Mouse (Mus musculus): ENCODE data around the gene Bmp4. TPM values are rescaled to one million over a fixed set of nuclear protein-coding genes. Genes with fewer than 3 reads are reported as not detected.

Bmp4 gene
- polyA plus RNA-seq (2015; fragmentation: Nextera tagmentation; extraction: Ambion mirVana): 34.2 and 40.3 TPM in 2 replicates

DNA sequence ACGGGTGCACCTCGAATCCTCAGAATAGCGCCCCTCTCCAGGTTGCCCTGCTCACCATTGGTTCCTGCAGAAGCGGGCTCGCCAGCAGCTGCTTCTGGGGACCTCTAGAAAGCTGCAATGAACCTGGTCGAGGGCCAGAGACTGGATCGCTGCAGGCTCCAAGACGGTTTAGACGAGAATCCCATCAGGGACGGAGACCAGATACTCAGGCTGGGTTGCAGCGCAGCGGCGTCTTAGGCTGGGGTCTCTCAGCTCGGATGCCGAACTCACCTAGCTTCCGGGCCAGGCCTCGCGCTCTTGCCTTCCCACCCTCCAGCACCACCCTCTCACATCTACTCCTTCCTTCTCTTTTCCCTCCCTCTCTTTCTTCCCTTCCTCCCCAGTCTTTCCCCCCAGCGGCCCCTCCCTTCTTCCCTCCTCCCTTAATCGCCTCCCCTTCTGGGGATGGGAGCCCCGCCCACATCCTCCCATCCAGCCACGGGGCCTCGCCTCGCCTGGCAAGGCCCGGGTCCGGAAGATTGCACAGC, at the start of gene Bmp4:
Gene Bmp4 (minus strand): TSS at position 421 of the 527 bp plus-strand sequence.
- Histone ChIP-seq H3K9me3 (no peaks in the 10 kb centered on the region), H3K36me3 (no peaks in the 10 kb centered on the region), H3K4me3 (peak within 1 kb of the TSS; percentile 61), H3K4me2 (replicated peaks) (peak within 1 kb of the TSS; percentile 87), H3K9ac (peak within 1 kb of the TSS; percentile 73), H3K4me1 (peaks cover 37% of the 10 kb centered on the region), H3K27me3 (peaks cover 34% of the 10 kb centered on the region), H3K27ac (peak within 1 kb of the TSS; percentile 40; the same call in 1 of the 2 replicates)
- WGBS: under 1% methylated on average over 26 of the region's 26 CpGs
- ATAC-seq (ENCODE audit: low FRiP score, low read depth): peak; percentile 28

DNA sequence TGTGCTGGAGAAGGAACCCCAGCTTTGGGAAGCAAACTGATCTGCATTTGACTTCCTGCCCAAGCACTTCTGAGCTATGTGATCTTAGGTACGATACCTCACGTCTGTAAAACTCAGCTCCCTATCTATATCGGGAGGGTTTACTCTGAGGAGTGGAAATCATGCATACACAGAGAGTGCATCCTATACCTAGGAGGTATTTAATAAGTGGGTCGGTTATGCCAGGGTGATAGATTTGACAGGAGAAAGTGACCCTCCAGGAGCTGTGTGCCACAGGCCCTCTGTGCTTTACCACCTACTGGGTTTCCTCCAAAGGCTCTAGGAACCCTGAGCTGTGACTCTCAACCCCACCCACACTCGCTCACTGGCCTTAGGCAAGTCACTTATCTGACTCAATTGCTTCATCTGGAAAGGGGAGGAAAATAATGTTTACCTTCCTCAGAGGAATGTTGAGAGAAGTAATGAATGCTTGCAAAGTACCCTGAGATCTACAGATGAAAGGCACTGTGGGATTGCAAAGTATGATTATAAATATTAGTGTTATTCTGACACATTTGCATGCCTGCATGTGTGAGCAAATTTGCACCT, 49.1 kb upstream of the Bmp4 start:
- H3K27ac ChIP-seq: no peak overlapping the region
- ATAC-seq (ENCODE audit: low FRiP score, low read depth): no peak
- no peak overlapping the region for H3K4me3 ChIP-seq
- no peaks in the 10 kb centered on the region for H3K9me3 ChIP-seq
- H3K4me1 ChIP-seq: peaks cover 20% of the 10 kb centered on the region
- 74% methylated on average over 5 of the region's 5 CpGs for WGBS
- no peaks in the 10 kb centered on the region for H3K36me3 ChIP-seq
- no peaks in the 10 kb centered on the region for H3K27me3 ChIP-seq
- no peak overlapping the region for H3K9ac ChIP-seq
- no peak overlapping the region for H3K4me2 ChIP-seq (replicated peaks)

GRCm38 (mm10) chr14:46436471-46437090, 46.1 kb upstream of the Bmp4 start:
- WGBS: 4% methylated on average over 9 of the region's 9 CpGs

GRCm38 (mm10) chr14:46430231-46430630, 39.8 kb upstream of the Bmp4 start:
- 0 out of 2 replicates have a peak, but pooled peaks cover 3% of the 10 kb centered on the region for H3K27me3 ChIP-seq
- 81% methylated on average over 5 of the region's 5 CpGs for WGBS
- no peak overlapping the region for H3K9ac ChIP-seq
- 0 out of 2 replicates have a peak, but pooled peaks cover 4% of the 10 kb centered on the region for H3K9me3 ChIP-seq
- H3K36me3 ChIP-seq: no peaks in the 10 kb centered on the region
- ATAC-seq (ENCODE audit: low FRiP score, low read depth): no peak
- H3K4me1 ChIP-seq: peaks cover 6% of the 10 kb centered on the region; the same call in 1 of the 2 replicates
- H3K27ac ChIP-seq: no peak overlapping the region
- no peak overlapping the region for H3K4me2 ChIP-seq (replicated peaks)
- H3K4me3 ChIP-seq: no peak overlapping the region

More at GRCm38 (mm10) chr14:46436471-46437090, 46.1 kb upstream of the Bmp4 start:
- Histone ChIP-seq H3K9me3 (no peaks in the 10 kb centered on the region), H3K4me2 (replicated peaks) (peak overlapping the region; percentile 49), H3K4me1 (peaks cover 20% of the 10 kb centered on the region), H3K4me3 (no peak overlapping the region), H3K36me3 (no peaks in the 10 kb centered on the region), H3K27me3 (no peaks in the 10 kb centered on the region), H3K9ac (no peak overlapping the region), H3K27ac (peak overlapping the region; percentile 4)
- ATAC-seq (ENCODE audit: low FRiP score, low read depth): peak; percentile 88

DNA sequence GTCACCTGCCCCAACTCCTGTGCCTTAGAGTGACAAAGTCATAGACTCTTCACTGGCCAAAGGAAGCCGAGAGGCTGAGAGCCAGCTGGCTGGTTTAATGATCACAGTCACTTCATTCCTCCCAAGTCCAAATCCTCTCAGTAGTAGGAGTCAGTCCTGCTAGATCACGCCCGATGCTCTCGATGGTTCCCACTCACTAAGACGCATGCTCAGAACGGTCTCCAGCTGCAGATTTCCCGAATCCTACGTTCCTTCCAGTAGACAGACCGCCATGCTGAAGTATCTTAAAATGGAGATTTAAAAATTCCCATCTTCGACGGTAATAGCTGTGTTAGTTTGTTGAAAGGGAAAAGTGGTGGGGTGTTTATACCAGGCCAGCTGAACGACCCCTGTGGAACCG, 36.8 kb upstream of the Bmp4 start:
- Histone ChIP-seq H3K27ac (no peak overlapping the region), H3K9ac (no peak overlapping the region), H3K4me3 (no peak overlapping the region), H3K36me3 (no peaks in the 10 kb centered on the region), H3K4me1 (peaks cover 5% of the 10 kb centered on the region; the same call in 1 of the 2 replicates), H3K27me3 (0 out of 2 replicates have a peak, but pooled peaks cover 3% of the 10 kb centered on the region), H3K9me3 (0 out of 2 replicates have a peak, but pooled peaks cover 4% of the 10 kb centered on the region), H3K4me2 (replicated peaks) (no peak overlapping the region)
- no peak for ATAC-seq (ENCODE audit: low FRiP score, low read depth)
- 92% methylated on average over 13 of the region's 13 CpGs for WGBS

GRCm38 (mm10) chr14:46421823-46422222, 31.4 kb upstream of the Bmp4 start:
- ATAC-seq (ENCODE audit: low FRiP score, low read depth): no peak
- WGBS: 81% methylated on average over 3 of the region's 3 CpGs
- Histone ChIP-seq H3K4me3 (no peak overlapping the region), H3K4me2 (replicated peaks) (no peak overlapping the region), H3K27me3 (no peaks in the 10 kb centered on the region), H3K9ac (no peak overlapping the region), H3K4me1 (peaks cover 14% of the 10 kb centered on the region; the same call in 1 of the 2 replicates), H3K9me3 (0 out of 2 replicates have a peak, but pooled peaks cover 4% of the 10 kb centered on the region), H3K36me3 (no peaks in the 10 kb centered on the region), H3K27ac (no peak overlapping the region)

DNA sequence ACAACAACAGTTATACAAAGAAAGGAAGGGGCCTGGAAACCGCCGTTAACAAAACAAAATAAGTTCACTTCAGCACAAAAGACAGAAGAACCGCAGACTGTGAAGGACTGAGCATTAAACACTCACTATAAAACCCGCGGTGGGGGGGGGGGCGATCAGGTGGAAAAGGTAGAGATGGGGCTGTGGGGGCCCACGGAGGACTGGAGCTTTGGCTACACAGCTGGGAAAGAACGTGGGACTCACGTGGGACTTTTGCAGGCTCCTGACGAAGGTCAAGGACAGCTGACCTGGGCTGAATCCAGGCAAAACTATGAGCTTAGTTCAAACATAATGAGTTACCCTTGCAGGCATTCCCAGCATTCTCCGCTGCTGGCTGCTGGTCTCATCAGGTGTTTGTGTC, 28.8 kb upstream of the Bmp4 start:
- peaks cover 14% of the 10 kb centered on the region; the same call in 1 of the 2 replicates for H3K4me1 ChIP-seq
- no peaks in the 10 kb centered on the region for H3K27me3 ChIP-seq
- no peak overlapping the region for H3K27ac ChIP-seq
- H3K9ac ChIP-seq: no peak overlapping the region; the same call in 1 of the 2 replicates
- H3K4me3 ChIP-seq: no peak overlapping the region
- ATAC-seq (ENCODE audit: low FRiP score, low read depth): no peak
- WGBS: 47% methylated on average over 11 of the region's 11 CpGs
- H3K4me2 ChIP-seq (replicated peaks): no peak overlapping the region
- no peaks in the 10 kb centered on the region for H3K9me3 ChIP-seq
- no peaks in the 10 kb centered on the region for H3K36me3 ChIP-seq

GRCm38 (mm10) chr14:46418371-46419097, 28.1 kb upstream of the Bmp4 start:
- H3K9ac ChIP-seq: no peak overlapping the region
- H3K27ac ChIP-seq: 0 out of 2 replicates have a peak overlapping the region, but pooled peaks have one; percentile 10
- ATAC-seq (ENCODE audit: low FRiP score, low read depth): no peak
- H3K4me2 ChIP-seq (replicated peaks): no peak overlapping the region
- peaks cover 14% of the 10 kb centered on the region; the same call in 1 of the 2 replicates for H3K4me1 ChIP-seq
- H3K36me3 ChIP-seq: no peaks in the 10 kb centered on the region
- no peaks in the 10 kb centered on the region for H3K27me3 ChIP-seq
- H3K9me3 ChIP-seq: no peaks in the 10 kb centered on the region
- WGBS: 69% methylated on average over 15 of the region's 15 CpGs
- H3K4me3 ChIP-seq: no peak overlapping the region

GRCm38 (mm10) chr14:46412497-46413000, 22.1 kb upstream of the Bmp4 start:
- Histone ChIP-seq H3K27me3 (no peaks in the 10 kb centered on the region), H3K27ac (no peak overlapping the region), H3K36me3 (no peaks in the 10 kb centered on the region), H3K4me1 (no peaks in the 10 kb centered on the region), H3K4me3 (no peak overlapping the region), H3K9me3 (no peaks in the 10 kb centered on the region), H3K4me2 (replicated peaks) (no peak overlapping the region), H3K9ac (no peak overlapping the region)
- no peak for ATAC-seq (ENCODE audit: low FRiP score, low read depth)
- WGBS: 77% methylated on average over 7 of the region's 7 CpGs

DNA sequence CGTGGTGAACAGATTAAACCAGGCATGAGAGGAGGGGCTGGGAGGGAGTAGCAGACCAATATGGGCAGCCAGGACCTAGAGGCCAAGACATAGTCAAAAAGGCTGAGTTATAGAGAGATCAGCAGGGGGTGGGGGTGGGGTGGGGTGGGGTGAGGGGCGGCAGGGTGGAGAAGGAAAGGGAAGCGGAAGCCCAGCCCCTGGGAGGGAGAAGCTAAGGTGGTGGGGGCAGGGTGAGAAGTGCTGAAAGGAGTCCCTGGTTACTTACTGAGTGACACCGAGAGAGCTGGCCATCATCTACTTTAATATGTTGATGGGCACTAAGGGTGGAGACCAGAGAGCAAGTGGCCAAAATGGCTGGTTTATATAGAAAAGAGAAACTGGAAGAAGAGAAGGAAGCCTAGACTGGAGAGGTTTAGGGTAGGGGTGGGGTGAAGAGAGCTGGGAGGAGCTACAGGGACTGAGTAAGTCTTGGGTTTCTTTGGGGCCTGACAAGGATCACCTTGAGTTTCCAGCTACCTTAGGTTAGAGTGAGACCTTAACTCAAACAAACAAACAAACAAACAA, 20.2 kb upstream of the Bmp4 start:
- no peaks in the 10 kb centered on the region for H3K36me3 ChIP-seq
- no peak overlapping the region for H3K27ac ChIP-seq
- no peaks in the 10 kb centered on the region for H3K9me3 ChIP-seq
- H3K4me1 ChIP-seq: no peaks in the 10 kb centered on the region
- H3K4me3 ChIP-seq: no peak overlapping the region
- no peak overlapping the region for H3K4me2 ChIP-seq (replicated peaks)
- ATAC-seq (ENCODE audit: low FRiP score, low read depth): no peak
- H3K9ac ChIP-seq: no peak overlapping the region
- WGBS: 57% methylated on average over 4 of the region's 4 CpGs
- H3K27me3 ChIP-seq: no peaks in the 10 kb centered on the region

- WGBS: 79% methylated on average over 10 of the region's 10 CpGs
- Histone ChIP-seq H3K27me3 (no peaks in the 10 kb centered on the region), H3K27ac (no peak overlapping the region), H3K36me3 (no peaks in the 10 kb centered on the region), H3K4me3 (no peak overlapping the region), H3K4me1 (no peaks in the 10 kb centered on the region), H3K9me3 (no peaks in the 10 kb centered on the region), H3K4me2 (replicated peaks) (no peak overlapping the region), H3K9ac (no peak overlapping the region)
- ATAC-seq (ENCODE audit: low FRiP score, low read depth): no peak
These were observed 18.5 kb upstream of the Bmp4 start for GRCm38 (mm10) chr14:46409016-46409415.
